Mouse (Mus musculus) CH12.LX (cell line): Measurements from ENCODE around the gene Cd33.

ENCODE experiments used
- ELF1 ChIP-seq: IDR thresholded peaks from 2 replicates; pipeline ENCODE4 v1.6.1; 2014; ENCODE audit warnings: low read depth, mild to moderate bottlenecking, inconsistent platforms, low read length, improper control_type of control experiment
- JUN ChIP-seq: IDR thresholded peaks from 2 replicates; pipeline ENCODE4 v1.6.1; 2011; ENCODE audit warnings: low read depth, mild to moderate bottlenecking, low read length, improper control_type of control experiment, moderate library complexity; ENCODE audit not compliant: insufficient read depth
- MAX ChIP-seq: IDR thresholded peaks from 2 replicates; pipeline ENCODE4 v1.6.1; 2011; ENCODE audit warnings: low read length, improper control_type of control experiment

- TF ChIP-seq ELF1, result peak; percentile 63; the same call in 1 of the 2 replicates
- peak; percentile 69 for TF ChIP-seq JUN
- no peak for TF ChIP-seq MAX
These were observed 10.3 kb upstream of the Cd33 start for GRCm38 (mm10) chr7:43554550-43554949.
